Mouse (Mus musculus) megakaryocyte, embryonic 14.5 days (primary cell): Measurements from ENCODE around the gene Cdhr4.

Source experiments
- FLI1 ChIP-seq: IDR thresholded peaks from 2 replicates; pipeline ENCODE4 v1.6.1; 2012; ENCODE audit warnings: low read length, inconsistent platforms, mixed read lengths
- GATA1 ChIP-seq: IDR thresholded peaks from 3 replicates; pipeline ENCODE4 v1.6.1; 2012; ENCODE audit warnings: mixed read lengths, low read length, inconsistent platforms, borderline replicate concordance

GRCm38 (mm10) chr9:107983421-107983890 lies 8.8 kb upstream of the Cdhr4 start:
- TF ChIP-seq GATA1 (no peak), FLI1 (0 out of 2 replicates have a peak, but pooled peaks have one; percentile 13)
